Mouse (Mus musculus) midbrain, embryonic 14.5 days (tissue): Measurements from ENCODE around the gene Cryba4. TPM values are rescaled to one million over a fixed set of nuclear protein-coding genes. Genes with fewer than 3 reads are reported as not detected.

Source experiments
- ATAC-seq: fragments of 200-750 bp; cut with Nextera tagmentation; 2 replicates; pipeline ENCODE4 v1.8.0; 2017; ENCODE audit warnings: moderate number of reproducible peaks, moderate library complexity; ENCODE audit not compliant: low FRiP score, low TSS enrichment
- DNase-seq: peaks from one replicate; pipeline ENCODE4 v3.0.0-alpha.2; 2015
- H3K27ac ChIP-seq: fragments of 300-500 bp; sonication (generic); replicated peaks from 2 replicates; pipeline ENCODE4 v1.5.1; 2014; ENCODE audit warnings: mild to moderate bottlenecking, low read depth, low read length, moderate library complexity
- H3K27me3 ChIP-seq: fragments of 300-500 bp; sonication (generic); 2 replicates; pipeline ENCODE4 v1.6.1; 2014; ENCODE audit warnings: low read length, control low read depth, mixed read lengths; ENCODE audit not compliant: control insufficient read depth, insufficient read depth
- H3K36me3 ChIP-seq: fragments of 300-500 bp; sonication (generic); 2 replicates; pipeline ENCODE4 v1.6.1; 2014; ENCODE audit warnings: low read length, control low read depth; ENCODE audit not compliant: control insufficient read depth, insufficient read depth
- H3K4me1 ChIP-seq: fragments of 300-500 bp; sonication (generic); 2 replicates; pipeline ENCODE4 v1.6.1; 2014; ENCODE audit warnings: mild to moderate bottlenecking, antibody characterized with exemption, low read length, control low read depth; ENCODE audit not compliant: control insufficient read depth, insufficient read depth
- H3K4me2 ChIP-seq: fragments of 300-500 bp; sonication (generic); 2 replicates; pipeline ENCODE4 v1.6.1; 2014; ENCODE audit warnings: mild to moderate bottlenecking, low read length, moderate library complexity
- H3K4me3 ChIP-seq: fragments of 300-500 bp; sonication (generic); replicated peaks from 2 replicates; pipeline ENCODE4 v1.5.1; 2014; ENCODE audit warnings: low read depth, low read length
- H3K9ac ChIP-seq: fragments of 300-500 bp; sonication (generic); replicated peaks from 2 replicates; pipeline ENCODE4 v1.6.1; 2014; ENCODE audit warnings: mild to moderate bottlenecking, low read length, moderate library complexity
- H3K9me3 ChIP-seq: fragments of 300-500 bp; sonication (generic); 2 replicates; pipeline ENCODE4 v1.6.1; 2016; ENCODE audit warnings: low read length, control low read depth, mixed read lengths; ENCODE audit not compliant: control insufficient read depth
- WGBS: fragments of 180-500 bp; shearing (Covaris S2); extraction: QIAGEN DNeasy Blood & Tissue Kit; methylation state at CpG from one replicate; pipeline ENCODE4 v1.1.7; 2014; 5-methylcytosine and 5-hydroxymethylcytosine counted together
- polyA plus RNA-seq: library from polyadenylated mRNA; unstranded; fragments of >200 nt; fragmentation: Nextera tagmentation; extraction: Ambion mirVana; gene quantifications from 2 replicates; pipeline ENCODE4 v1.2.1, GENCODE M21; 2014

The Cryba4 gene
- polyA plus RNA-seq, 1 experiment from 2014 or later, result 1.2 TPM

DNA sequence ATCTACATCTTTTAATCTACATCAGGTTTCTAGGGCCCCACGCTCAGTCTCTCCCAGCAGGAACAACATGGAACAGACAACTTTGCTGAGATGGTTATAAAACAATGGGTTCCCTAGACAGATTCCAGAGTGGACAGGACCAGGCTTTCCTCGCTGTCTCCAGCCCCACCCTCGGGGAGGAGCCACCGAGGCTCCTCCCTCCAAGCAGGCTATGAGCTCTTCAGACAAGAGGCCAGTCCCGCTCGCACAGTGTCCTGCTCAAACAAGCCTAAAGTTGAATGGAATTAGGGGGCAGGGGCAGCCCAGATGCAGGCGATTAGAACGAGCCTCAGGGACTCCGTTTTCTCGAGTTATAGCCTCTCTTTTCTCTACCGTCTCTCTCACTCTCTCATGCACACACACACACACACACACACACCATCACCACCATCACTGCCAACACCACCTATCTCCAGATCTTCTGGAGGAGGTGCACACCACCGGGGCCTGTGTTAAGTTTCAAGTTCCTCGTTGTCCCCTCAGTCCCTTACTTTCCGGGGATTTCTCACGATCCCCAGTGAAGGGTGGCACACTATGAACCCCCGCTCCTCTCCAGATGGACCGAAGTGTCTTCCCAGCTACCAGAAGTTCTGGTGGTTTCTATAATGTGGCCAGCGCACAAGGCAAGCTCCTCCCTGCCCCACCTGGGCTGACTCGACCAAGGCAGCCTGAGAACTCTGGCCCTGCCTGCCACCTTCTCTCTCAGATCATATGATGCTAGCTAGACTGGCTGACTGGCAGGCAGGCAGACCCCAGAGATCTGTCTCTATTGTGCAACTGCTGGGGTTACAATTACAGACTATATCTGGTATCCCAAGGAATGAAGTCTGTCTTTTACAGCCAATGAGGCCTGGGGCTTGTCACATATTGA is 38.7 kb downstream of the Cryba4 start:
- H3K9me3 ChIP-seq, result no peaks in the 10 kb centered on the region
- no peak overlapping the region for H3K4me3 ChIP-seq
- peaks cover 40% of the 10 kb centered on the region for H3K4me1 ChIP-seq
- H3K27ac ChIP-seq, result peak overlapping the region; percentile 82
- H3K9ac ChIP-seq, result no peak overlapping the region; the same call in 1 of the 2 replicates
- ATAC-seq, result peak; percentile 49
- WGBS, result 15% methylated on average over 19 of the region's 19 CpGs
- DNase-seq, result peak; percentile 87
- peak overlapping the region; percentile 27 for H3K4me2 ChIP-seq
- H3K27me3 ChIP-seq, result no peaks in the 10 kb centered on the region
- peaks cover 9% of the 10 kb centered on the region for H3K36me3 ChIP-seq

DNA sequence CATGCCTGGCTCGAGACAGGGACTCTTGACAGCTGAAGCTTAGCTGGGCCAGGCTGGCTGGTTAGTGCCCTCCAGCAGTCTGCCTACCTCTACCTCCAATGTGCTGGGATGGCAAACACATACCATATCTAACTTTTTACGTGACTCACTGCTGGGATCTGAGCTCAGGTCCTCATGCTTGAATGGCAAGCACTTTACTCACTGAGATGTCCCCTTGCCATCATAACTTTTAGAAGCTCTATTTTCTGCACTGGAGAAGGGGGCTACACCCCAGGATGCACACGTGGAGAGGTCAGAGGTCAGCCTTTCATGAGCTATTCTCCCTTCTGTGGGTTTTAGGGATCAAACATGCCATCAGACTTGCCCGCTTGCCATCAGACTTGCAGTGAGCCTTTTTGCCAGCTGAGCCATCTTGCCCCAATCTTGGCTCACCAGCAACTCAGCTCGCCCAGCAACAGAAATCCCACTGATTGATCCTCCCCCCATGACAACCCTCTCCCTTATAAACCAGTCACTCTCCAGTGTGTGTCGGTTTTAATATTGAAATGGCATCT is 39.5 kb downstream of the Cryba4 start:
- peaks cover 2% of the 10 kb centered on the region; the same call in 1 of the 2 replicates for H3K36me3 ChIP-seq
- no peak for ATAC-seq
- H3K4me2 ChIP-seq, result peak overlapping the region; percentile 27
- H3K4me3 ChIP-seq, result no peak overlapping the region
- H3K4me1 ChIP-seq, result peaks cover 40% of the 10 kb centered on the region
- H3K27me3 ChIP-seq, result no peaks in the 10 kb centered on the region
- H3K27ac ChIP-seq, result peak overlapping the region; percentile 82
- H3K9ac ChIP-seq, result no peak overlapping the region; the same call in 1 of the 2 replicates
- WGBS, result 42% methylated on average over 6 of the region's 6 CpGs
- DNase-seq, result peak; percentile 64
- no peaks in the 10 kb centered on the region for H3K9me3 ChIP-seq

DNA sequence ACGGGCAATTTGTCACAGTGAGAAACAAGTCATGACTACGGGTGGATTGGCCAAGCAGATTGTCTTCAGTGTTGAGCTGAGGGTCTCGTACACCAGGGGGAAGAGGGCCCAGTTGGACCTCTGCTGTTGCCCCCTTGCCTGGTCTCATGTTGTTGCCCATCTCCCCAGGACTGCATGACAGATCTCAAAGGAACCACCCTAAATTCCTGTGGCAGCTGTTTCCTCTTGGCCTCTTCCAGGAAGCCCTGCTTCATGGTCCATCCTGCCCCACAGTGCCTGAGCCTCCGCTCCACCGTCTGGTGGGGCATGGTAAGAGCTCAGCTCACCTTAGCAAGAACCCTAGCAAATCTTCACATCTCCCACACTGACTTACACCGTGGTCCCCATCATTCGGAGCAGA is 40.4 kb downstream of the Cryba4 start:
- no peak overlapping the region for H3K27ac ChIP-seq
- peaks cover 31% of the 10 kb centered on the region for H3K4me1 ChIP-seq
- no peak overlapping the region for H3K9ac ChIP-seq
- H3K27me3 ChIP-seq, result no peaks in the 10 kb centered on the region
- no peak for ATAC-seq
- no peaks in the 10 kb centered on the region for H3K36me3 ChIP-seq
- H3K4me2 ChIP-seq, result no peak overlapping the region
- DNase-seq, result peak; percentile 23
- WGBS, result 89% methylated on average over 7 of the region's 7 CpGs
- no peaks in the 10 kb centered on the region for H3K9me3 ChIP-seq
- no peak overlapping the region for H3K4me3 ChIP-seq

DNA sequence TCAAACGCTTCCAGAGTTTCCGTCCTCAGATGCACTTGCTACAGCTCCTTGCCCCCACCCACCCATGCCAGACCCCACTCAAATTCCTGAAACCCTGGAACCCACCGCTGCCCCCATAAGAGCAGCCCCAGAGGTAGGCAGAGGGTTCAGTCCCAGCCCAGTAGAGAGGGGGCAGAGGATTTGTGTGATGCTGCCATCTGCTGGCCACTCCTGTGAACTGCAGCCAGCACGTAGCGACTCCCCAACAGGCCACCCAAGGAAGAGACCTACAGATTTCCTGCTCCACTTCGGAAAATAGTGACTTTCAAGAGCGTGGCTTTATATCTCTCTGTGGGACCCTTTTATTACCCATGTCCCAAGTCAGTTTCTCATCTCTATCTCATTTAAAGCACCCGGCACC is 42.2 kb downstream of the Cryba4 start:
- WGBS, result 24% methylated on average over 8 of the region's 8 CpGs
- Histone ChIP-seq H3K36me3 (no peaks in the 10 kb centered on the region), H3K4me2 (no peak overlapping the region), H3K9ac (no peak overlapping the region), H3K27me3 (no peaks in the 10 kb centered on the region), H3K27ac (no peak overlapping the region), H3K9me3 (no peaks in the 10 kb centered on the region), H3K4me1 (peaks cover 27% of the 10 kb centered on the region), H3K4me3 (no peak overlapping the region)
- DNase-seq, result peak; percentile 86
- no peak for ATAC-seq

DNA sequence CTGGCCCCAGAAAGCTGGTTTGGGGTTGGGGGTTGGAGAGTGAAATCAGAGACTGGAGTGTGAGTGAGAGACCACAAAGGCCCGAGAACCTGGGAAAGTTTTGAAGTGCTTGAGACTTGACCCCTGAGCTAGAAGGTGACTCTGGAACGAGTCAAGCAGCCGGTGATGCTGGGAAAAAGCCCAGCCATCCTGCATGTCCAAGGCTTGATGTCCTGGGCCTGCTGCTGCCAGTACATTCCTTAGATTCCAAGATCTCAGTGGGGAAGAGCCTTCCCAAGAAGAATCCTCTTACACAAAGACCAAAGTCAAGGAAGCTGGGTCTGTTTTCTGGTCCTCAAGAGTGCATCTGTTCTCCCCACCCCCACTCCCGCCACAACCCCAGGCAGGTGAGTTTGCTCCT is 44.0 kb downstream of the Cryba4 start:
- H3K36me3 ChIP-seq, result no peaks in the 10 kb centered on the region
- no peak overlapping the region for H3K4me2 ChIP-seq
- no peaks in the 10 kb centered on the region for H3K27me3 ChIP-seq
- H3K4me1 ChIP-seq, result peaks cover 14% of the 10 kb centered on the region
- DNase-seq (no peak), ATAC-seq (no peak)
- no peak overlapping the region for H3K4me3 ChIP-seq
- H3K9ac ChIP-seq, result no peak overlapping the region
- WGBS, result 55% methylated on average over 4 of the region's 4 CpGs
- no peak overlapping the region for H3K27ac ChIP-seq
- no peaks in the 10 kb centered on the region for H3K9me3 ChIP-seq

DNA sequence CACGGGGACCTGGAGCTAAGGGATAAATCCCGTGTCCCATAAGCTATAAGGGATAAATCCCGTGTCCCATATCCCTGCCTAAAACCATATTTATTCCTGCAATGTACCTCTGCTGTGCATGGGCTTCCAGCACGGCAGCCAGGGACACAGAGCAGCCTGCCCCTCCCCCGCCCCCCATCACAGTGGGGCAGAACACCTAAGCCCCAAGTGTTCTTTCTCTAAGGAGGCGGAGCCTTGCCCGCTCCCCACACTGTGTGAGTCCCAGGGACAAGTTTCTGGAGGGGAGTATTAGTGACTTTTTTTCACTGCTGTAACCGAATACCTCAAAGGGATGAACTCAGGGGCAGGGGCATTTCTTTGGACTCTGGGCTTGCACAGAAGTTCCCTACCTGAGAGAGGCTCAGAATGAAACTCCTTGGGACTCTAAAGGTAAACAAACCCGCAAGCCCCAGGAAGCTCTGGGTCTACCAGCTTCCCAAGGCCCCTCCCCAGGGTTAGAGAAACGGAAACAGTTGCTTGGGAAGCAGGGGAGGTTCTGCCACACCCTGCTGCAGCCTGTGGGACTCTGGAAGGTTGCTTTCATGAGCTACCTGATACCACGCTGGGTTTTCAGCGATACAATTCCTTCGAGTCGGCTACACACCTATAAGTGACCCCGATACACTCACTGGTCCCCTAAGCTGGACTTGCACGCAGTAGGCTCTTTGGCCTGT is 45.6 kb downstream of the Cryba4 start:
- ATAC-seq (no peak), DNase-seq (no peak)
- Histone ChIP-seq H3K4me3 (no peak overlapping the region), H3K27me3 (no peaks in the 10 kb centered on the region), H3K4me2 (peak overlapping the region; percentile 21), H3K4me1 (peaks cover 8% of the 10 kb centered on the region), H3K9me3 (no peaks in the 10 kb centered on the region), H3K9ac (peak overlapping the region; percentile 18; the same call in 1 of the 2 replicates), H3K27ac (no peak overlapping the region), H3K36me3 (no peaks in the 10 kb centered on the region)
- 29% methylated on average over 16 of the region's 16 CpGs for WGBS

DNA sequence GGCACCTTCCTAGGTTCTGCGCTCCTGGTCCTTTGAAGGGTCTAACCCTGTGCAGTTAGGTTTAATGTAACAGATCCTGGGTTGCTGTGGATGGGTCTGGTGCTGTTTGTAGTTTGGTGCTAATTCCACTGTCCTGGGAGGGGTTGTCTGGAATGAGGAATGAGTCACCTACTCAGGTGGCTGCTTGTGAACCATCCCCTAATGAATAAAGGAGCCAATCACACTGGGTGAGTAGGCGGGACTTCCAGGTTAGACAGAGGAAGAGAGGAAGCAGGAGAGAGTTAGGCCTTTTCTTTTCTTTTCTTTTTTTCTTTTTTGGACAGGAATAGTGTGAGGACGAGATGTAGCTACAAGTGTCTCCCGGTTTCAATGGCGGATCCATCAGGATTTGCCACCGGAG is 52.7 kb downstream of the Cryba4 start:
- Histone ChIP-seq H3K27ac (no peak overlapping the region), H3K27me3 (no peaks in the 10 kb centered on the region), H3K9ac (no peak overlapping the region), H3K36me3 (no peaks in the 10 kb centered on the region), H3K4me1 (no peaks in the 10 kb centered on the region), H3K4me3 (no peak overlapping the region), H3K9me3 (no peaks in the 10 kb centered on the region), H3K4me2 (no peak overlapping the region)
- WGBS, result 87% methylated on average over 6 of the region's 6 CpGs
- ATAC-seq (no peak), DNase-seq (no peak)
